Mouse (Mus musculus): ENCODE data around the gene Mrps23.
"Not testable (repeated sequence)": the region's sequence is repeated elsewhere in the genome, so short reads cannot be mapped to it uniquely, and the experiment has no call there.

The Mrps23 gene

DNA sequence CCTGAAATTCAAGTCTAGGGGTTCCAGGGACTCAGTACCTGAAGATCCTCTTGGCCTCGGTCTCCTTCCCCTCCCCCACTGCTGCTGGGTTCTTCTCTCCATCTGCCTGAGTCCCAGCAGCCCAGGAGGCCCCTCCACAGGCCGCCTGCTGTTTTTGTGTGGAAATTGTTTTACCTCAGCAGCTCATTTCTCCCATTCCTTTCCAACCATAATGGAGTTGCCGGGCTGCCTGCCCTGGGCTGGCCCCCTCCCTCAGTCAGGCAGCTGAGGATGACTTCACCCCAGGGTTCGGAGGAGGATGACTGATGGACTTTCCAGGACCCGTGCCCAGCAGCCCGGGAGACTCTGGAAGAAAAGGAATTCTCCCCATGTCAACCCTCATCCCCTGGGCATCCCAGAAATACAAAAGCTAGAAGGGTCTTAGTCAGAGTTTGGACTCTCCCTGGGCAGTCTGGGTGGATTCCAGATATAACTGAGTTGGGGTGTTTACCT, 23.7 kb upstream of the Mrps23 start:
- DNase-seq = no peak

DNA sequence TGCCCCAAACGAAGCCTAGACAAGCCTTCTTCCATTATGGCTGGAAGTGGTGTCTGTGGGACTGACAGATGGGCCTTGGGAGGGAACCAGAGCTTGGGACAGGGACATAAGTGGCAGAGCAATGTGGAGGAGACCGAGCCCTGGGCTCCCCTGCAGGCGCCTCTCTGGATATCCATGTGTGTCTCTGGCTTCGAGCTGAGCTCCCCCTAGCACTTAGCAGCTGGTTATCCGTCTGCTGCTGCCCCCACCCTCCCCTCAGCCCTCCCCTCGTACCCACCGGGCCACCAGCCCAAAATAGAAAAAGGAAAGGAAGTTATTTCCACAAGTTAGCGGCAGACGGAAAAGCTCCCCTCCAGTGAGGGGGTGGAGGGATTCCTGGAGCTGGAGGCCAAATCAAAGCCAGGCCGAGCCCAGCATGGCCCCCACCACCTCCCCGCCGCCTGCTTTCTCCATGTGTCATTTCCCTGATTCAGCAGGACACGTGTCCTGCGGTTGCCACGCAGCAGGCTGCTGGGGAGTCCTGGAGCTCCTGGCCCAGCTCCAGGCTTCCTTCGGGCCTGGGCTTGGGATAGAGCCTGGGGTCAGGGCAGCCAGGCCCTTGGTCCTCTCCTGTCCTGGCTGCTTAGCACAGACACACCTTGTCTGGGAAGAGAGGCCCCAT, 23.1 kb upstream of the Mrps23 start:
- no peak for DNase-seq

DNA sequence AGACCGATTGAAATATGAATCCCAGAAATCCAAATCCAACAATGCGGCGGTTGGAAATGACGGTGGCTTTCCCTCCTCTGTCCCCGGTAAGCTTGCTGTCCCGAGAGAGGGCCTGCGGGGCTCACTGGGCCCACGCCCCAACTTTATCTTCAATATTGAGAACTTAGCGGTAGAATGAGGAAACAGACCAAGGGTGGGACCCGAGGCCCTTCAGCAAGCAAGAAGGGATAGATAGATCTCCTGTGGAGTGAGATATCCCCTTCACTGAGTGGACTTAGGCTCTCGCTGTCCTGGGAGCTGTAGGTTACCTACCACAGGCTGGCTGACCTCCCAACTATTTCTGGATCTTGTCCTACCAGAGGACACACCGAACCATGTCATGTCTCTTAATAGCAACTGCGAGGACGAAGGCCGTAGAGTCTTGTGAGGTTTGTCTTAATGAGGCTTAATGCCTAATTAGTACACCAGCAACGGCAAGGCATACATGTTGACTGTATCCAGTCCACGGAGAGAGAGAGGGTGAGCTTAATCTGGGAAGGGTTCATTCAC, 19.5 kb upstream of the Mrps23 start:
- DNase-seq = no peak

DNA sequence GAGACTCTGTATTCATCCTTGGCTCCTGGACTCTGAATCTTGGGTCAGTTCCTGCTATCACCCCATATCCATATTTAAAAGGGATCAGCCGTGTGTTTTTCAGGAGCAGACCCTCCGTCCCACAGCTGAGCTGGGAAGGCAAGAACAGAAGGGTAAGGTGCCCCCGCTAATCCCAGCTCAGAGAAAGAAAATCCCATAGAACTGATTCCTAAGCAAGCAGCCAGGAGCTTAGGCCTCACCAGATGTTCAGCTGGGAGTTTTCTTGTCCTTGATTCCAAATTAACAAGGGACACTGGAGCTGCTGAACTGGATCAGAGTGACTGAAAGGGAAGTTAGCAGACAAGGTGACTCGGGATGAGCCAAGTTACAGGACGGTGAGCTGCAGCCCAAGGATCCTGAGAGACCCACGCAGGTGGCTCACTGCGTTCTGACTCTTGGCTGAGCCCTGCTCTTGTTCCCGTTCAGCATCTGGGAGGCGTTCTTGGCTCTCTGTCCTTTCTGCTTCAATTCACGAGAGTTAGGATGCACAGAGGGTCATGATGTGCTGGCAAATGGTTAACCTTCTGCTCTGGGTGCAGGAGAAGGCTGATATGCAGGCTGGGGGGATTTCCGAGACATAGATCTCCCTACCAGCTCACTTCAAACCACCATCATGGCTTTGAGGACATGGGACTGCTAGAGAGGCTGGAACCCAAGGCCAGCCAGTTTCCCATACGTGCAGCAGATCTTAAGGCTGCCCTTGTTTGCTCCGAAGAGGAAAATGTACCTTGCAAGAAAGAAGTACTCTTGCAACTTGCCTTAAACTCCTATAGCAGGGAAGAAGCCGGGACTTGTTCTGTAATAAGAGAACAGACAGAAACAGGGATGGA, 17.9 kb upstream of the Mrps23 start:
- DNase-seq = no peak

DNA sequence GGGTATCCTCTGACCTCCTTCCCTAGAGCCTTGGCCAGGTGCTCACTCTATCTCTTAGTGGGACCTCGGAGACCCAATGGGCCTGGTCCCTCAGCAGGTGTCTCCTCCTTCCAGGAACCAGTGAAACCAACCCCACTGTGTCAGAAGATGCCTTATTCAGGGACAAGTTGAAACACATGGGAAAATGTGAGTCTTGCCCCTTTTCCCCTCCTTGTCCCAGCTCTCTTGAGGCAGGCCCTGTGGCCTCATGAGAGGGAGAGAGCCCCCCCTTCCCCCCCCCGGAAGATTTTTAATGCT, 17.3 kb upstream of the Mrps23 start:
- no peak for DNase-seq

DNA sequence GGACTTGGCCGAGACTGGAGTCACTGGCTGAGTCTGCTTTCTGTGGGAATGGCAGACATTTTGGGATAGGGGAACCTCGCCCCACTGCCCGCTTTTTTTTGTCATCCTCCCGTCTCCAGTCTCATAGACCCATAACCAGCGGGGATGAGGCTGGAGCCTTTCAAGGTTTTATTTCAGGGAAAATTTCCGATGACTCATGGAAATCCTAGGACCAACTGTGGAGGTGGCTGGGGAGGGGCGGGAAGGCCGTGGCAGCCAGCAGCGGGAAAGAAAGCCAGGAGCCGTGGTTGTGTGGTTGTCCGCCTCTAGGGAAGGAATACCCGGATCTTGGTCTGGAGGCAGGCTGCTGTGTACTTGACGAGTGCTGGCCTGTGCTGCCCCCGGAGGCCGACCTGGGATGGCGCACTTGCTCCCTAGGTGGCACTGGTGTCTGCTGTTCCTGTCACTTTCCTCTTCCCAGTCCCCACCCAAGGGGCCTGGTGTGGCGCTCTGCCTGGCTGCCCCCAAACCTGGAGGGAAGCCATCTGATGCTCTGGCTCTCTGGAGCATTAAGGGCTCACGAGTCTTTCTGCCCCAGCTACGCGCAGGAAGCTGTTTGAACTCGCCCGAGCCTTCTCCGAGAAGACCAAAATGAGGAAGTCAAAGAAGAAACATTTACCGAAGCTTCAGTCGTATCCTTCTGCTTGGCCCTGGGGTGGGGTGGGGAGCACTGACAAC, 16.6 kb upstream of the Mrps23 start:
- peak; percentile 72 to 77 for DNase-seq

DNA sequence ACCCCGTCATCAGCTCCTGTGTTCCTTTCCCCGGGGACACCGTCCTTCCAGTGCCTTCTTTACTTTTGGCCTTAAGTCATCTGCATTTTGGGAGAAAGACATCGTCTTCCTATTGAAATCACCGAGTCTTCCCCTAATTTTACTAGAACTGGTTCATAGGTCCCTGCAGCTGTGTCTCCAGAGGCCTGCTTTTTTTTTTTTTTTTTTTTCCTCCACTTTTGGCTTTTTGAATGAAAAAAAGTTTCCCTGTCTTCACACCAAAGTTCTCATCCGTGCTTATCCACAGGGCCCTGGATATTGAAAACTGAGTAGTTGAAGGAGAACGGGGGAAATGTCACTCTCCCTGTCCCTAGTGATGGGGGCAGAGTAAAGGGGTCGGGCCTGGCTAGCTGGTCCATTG, 16.0 kb upstream of the Mrps23 start:
- DNase-seq = no peak

DNA sequence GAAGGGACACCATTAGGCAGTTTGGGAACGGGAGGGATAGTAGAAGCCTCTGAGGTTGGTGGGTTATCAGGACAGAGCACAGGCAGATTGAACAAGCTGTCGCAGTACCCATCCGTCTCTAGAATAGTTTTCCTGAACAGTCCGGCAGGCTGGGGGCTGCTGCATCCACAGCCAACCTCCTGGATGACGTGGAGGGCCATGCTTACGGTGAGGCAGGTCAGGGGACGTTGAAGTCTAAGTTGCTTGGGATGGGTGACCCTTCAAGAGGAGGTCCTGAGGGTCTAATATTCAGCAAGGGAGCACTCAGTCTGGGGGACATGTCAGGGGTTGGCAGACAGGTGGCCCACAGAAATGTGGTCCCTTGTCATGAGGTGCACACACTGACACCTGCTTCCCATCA, 15.6 kb upstream of the Mrps23 start:
- no peak for DNase-seq

DNA sequence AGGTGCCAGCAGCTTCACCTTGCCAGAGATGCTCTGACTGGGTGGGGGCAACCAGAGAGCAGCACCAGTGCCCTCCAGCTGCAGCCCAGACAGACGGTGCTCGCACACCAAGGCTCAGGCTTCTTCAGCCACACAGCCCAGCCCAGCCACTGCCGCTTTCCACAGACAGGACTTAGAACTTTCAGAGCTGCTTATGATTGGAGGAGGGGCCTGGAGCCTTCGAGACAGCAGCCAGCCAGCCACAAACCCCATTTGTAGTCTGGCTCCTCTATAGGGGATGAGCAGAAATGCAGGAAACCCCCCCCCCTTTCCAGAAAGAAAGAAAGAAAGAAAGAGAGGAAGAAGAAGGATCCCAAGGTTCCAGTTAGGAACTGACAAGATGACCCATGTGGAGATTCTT, 11.6 kb upstream of the Mrps23 start:
- no peak for DNase-seq

DNA sequence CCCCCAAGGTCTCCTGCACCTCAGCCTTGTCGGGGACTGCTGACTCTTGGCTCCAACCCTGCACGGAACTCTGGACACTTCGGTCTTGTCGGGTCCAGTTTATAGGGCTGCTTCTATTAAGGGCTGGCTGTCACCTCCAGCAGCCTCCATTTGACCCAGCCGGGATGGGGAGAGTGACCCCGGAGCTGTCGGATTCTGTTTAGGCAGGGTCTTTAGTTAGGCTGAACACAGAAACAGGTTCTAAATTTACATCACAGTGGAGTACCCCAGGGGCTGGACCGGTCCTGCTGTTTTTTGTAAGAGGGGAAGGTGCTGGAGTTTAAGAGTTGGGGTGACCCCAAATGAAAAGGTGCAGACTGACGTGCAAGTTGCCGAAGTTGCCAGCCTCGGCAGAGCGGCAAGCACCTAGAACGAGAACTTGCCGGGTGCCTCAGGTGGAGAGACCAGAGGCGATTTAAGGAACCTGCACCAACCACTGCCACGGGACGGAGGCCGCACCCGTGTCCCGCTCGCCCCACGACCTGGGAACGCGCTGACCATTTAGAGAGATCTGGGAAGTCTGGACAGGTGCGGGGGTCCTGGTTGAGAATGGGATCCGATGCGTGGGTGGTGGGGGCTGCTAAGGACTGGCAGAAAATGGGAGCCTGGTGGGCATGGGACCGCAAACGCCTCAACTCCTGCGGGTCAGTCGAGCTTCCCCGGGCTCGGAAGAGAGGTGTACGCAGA, 10.9 kb upstream of the Mrps23 start:
- no peak for DNase-seq

DNA sequence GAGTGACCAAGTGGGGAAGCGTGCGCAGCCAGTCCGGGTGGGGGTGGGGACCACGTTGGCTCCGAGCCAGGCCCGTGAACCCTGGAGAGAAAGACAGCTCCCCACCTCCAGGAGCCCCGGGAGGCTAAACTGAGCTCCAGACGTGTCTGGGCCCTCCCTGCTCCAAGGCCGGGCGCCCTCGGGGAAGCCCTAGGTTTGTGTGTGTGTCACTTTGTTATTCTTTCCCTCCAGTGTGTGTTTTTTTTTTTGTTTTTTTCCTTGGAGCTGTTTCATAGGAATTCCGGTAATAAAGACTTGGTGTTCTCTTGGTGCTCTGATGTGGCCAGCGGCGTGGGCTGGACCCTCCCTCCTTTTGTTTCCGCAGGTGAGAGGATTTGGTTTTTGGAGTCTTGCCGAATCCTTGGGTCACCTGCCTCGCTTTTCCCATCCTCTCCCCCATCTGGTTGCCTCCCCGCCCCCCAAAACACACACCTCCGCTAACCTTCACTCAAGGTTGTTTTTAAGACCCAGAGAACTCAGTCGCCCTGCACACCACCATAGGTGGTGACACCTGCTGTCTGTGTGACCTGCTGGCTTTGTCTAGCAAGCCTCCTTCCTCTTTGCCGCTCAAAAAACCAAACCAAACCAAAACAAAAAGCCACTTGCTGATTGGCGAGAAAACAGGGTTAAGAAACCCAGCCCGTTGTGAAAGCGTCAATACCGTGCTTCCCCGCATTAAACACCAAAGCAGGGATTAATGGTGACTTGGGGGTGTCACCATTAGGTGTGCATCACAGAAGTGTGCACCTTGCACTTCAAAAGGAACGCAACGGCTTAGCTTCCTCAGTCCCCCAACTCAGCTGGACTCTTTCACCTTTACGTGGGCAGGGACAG, 10.1 kb upstream of the Mrps23 start:
- DNase-seq = peak in 1 of 2 experiments; percentile 24

DNA sequence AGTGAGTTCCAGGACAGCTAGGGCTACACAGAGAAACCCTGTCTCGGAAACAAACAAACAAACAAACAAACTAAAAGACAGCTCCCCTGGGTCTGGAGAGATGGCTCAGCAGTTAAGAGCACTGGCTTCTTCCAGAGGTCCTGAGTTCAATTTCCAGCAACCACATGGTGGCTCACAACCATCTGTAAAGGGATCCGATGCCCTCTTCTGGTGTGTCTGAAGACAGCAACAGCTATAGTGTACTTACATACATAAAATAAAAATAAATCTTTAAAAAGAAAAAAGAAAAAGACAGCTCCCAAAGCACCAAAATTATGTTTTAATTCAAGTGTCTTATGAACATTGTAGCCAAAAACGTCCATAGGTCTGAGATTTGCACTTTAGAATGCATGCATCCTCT, 8.5 kb upstream of the Mrps23 start:
- DNase-seq = not testable (repeated sequence)

DNA sequence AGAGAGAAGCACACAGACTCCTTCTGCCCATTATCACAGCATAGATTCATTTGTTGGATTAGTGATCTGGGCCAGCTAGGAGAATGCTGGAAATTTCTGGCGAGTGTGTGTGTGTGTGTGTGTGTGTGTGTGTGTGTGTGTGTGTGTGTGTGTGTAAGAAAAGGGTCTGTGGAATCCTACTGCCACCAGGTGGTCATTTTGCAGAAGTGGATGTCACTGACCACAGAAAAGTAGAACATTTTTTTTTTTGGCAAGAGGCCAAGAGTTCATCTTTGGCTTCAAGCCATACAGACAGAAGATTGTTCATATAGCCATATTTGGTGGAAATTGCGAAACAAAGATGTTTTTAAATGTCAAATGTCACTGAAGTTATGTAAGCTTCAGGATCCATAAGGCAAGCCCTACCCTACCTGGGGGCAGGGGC, 7.0 kb upstream of the Mrps23 start:
- peak in 1 of 2 experiments; percentile 28 for DNase-seq

DNA sequence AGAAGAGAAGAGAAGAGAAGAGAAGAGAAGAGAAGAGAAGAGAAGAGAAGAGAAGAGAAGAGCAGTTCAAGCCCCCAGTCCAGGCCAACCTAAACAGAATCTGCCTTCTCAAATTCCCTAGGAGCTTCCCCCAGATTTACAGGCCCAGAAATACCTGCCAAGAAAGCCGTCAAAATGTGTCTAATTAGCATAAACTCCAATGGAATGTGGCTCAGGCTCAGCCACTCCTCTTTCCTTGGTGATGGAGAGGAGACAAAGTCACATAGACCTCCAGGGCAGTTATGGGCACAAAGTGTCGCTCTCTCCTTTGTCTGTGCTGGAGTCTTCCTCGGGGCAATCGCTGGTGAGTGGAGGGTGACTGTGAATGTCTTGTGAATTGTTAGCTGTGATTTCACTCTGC, 6.0 kb upstream of the Mrps23 start:
- DNase-seq = no peak

DNA sequence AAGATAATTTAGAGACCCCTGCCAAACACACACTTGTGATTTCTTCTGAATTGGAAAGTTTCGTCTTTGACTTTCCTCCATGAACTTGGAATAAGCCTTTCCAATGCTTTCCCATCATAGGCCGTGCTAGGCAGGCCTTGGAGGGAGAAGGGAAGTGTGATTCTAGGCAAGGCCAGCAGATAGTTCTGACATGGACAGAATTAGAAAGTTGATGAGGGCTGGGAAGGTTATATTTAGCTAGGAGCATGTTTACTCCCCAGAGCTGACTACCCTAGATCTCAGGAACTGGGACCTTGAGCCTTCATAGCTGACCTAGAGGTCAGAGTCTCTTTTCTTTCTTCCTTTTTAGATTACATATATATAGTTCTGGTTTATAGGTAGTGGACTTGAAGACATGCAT, 3.0 kb upstream of the Mrps23 start:
- DNase-seq = no peak

DNA sequence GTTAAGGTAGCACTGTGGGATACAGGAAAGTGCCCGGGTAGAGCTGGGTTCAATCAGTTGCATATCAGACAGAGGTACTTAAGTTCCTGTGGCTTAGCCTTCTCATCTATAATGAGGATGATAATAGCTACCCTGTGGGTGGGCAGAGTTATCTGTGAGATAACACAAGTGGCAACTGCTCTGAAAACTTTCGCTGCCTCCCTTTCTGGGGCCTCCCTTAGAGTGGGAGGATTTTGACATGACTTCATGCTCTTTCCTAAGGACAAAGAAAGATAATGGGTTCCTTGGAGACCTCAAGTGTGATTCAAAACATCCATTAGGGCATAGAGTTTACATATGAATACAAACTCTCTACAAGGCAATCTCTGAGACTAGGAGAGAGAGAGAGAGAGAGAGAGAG, 2.1 kb upstream of the Mrps23 start:
- no peak for DNase-seq

DNA sequence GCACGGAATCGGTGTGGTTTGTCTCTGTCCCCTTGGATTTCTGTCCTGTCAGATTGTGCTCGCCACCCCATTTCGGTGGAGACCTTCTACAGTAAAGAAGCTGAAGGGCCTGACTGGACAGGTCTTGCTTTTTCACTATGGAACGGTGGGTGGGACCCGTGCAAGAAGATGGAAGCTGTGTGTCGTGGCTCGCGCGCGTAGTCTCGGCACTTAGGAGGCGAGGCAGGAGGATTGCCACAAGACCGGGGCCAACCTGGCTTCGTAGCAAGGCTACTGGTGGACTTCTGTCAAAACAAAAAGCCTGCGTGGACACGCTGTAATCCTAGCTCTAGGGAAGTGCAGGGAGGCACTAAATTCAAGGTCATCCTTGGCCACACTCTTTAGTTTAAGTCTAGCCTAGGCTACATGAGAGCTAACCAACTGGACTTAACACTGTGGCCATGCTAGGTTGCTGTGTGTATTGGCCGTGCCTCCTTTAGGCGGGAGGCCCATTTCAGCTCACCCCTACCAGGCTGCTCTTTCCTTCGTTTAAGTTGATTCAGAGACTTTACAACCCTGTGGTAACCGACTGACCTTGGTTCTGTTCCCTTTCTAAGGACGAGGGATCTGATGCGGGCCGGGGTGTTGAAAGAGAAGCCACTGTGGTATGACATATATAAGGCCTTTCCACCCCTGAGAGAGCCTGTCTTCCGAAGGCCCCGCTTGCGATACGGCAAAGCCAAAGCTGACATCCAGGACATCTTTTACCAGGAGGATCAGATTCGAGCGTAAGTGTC, 593 bp downstream of the Mrps23 start:
- DNase-seq = no peak

DNA sequence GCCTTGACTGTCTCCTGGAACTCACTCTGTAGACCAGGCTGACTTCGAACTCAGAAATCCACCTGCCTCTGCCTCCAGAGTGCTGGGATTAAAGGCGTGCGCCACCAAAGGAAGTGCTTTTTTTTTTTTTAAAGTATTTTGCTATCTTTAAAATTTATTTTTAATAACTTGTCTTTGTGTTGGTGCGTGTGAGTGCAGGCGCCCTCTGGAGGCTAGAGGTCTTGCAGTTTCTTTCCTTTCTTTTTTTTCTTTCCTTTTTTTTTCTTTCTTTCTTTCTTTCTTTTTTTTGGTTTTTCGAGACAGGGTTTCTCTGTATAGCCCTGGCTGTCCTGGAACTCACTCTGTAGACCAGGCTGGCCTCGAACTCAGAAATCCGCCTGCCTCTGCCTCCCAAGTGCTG, 2.4 kb downstream of the Mrps23 start:
- not testable (repeated sequence) for DNase-seq

DNA sequence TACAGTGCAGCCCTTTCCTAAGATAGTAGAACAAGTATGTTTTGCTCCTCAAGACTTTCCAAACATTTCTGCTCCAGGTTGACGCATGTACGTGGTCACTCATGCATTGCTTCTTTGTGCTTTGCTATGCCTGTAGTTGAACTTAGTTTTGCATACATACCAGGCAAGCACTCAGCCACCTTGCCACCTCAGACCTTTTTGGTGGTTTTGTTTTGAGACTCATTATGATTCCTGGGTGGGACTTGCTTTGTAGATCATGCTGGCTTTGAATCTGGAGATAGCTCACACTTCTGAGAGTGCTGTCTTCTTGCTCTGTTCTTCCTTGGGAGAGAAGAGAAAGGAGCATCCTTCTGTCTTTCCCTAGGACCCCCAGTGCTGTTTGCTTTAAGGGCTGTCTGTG, 3.5 kb downstream of the Mrps23 start:
- DNase-seq = no peak

DNA sequence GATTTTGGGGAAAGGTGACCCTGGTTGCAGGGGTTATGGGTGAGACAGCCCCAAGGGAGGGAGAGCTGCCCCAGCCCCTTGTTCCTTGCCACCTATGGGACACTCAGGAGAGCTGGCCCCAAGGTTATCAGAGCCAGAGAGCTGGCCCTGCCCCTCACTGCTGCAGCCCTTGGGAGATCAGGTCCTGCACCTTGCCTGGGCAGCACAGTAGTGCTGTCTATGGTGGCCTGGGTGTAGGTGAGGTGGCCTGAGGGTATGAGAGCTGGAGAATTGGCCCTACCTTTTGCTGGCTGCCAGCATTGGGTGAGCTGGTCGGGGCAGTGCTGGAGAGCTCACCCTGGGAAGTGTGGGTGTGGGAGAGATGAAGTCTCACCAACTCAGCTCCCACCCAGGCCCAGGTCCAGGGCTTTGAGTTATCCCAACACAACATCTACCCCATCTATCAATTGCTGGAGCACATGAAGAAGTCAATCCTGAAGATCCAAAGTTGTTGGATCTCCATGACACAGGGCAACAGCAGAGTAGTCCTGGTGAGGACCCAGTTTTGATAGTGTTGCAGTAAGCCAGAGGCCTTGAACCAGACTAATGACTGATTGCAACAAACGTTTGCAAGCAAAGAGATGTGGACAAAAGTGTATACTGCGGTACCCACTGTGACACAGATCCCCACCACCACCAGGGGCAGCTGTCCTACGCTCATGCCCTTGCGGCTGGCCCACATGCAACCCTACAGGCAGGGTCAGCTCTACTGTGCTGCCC, 7.8 kb downstream of the Mrps23 start:
- DNase-seq = no peak
